Mouse (Mus musculus): ENCODE measurements around the gene Kif24.

- TF ChIP-seq POLR2A (IDR thresholded peaks at IDR 0.05; ENCODE audit: low read depth, low read length) (no peak), CTCF (IDR thresholded peaks at IDR 0.05; ENCODE audit: extremely low read depth, insufficient read depth, insufficient read length, insufficient replicate concordance) (no peak)
Measured at GRCm38 (mm10) chr4:41409341-41409740, 55.3 kb downstream of the Kif24 start.

Measured in spleen, adult 2 months (tissue).